Mouse (Mus musculus): ENCODE data around the gene Nr1i3. TPM values are rescaled to one million over a fixed set of nuclear protein-coding genes. Genes with fewer than 3 reads are reported as not detected.

Nr1i3 gene
- polyA plus RNA-seq, 1 experiment, result 28.9 TPM

- Histone ChIP-seq H3K4me1 (ENCODE audit: control insufficient read depth, insufficient read depth, insufficient read length, low read length) (peaks cover 16% of the 10 kb centered on the region), H3K27ac (ENCODE audit: insufficient read depth, low read depth, low read length) (no peak within 1 kb of the TSS), H3K4me3 (ENCODE audit: low read depth, low read length) (peak within 1 kb of the TSS; percentile 60), H3K36me3 (ENCODE audit: control insufficient read depth, insufficient read depth, low read length) (no peaks in the 10 kb centered on the region), H3K27me3 (ENCODE audit: control insufficient read depth, insufficient read depth, low read length) (peaks cover 25% of the 10 kb centered on the region)
- 1% methylated on average over 33 of the region's 33 CpGs for WGBS
- no peak for TF ChIP-seq CTCF (IDR thresholded peaks at IDR 0.05; ENCODE audit: extremely low read depth, insufficient read length, insufficient replicate concordance, low read depth, low read length)
- TF ChIP-seq POLR2A (IDR thresholded peaks at IDR 0.05; ENCODE audit: low read depth, low read length), result peak; percentile 52
Observed at GRCm38 (mm10) chr1:171195887-171196397, 17.8 kb upstream of the Nr1i3 start, which contains the start of gene Pcp4l1. Gene Pcp4l1 (minus strand): TSS chr1:171196268.

GRCm38 (mm10) chr1:171199532-171199931 lies 14.2 kb upstream of the Nr1i3 start:
- Histone ChIP-seq H3K4me1 (ENCODE audit: control insufficient read depth, insufficient read depth, insufficient read length, low read length) (peaks cover 13% of the 10 kb centered on the region), H3K27ac (ENCODE audit: insufficient read depth, low read depth, low read length) (peak overlapping the region; percentile 88), H3K4me3 (ENCODE audit: low read depth, low read length) (no peak overlapping the region), H3K27me3 (ENCODE audit: control insufficient read depth, insufficient read depth, low read length) (peaks cover 14% of the 10 kb centered on the region), H3K36me3 (ENCODE audit: control insufficient read depth, insufficient read depth, low read length) (no peaks in the 10 kb centered on the region)
- WGBS, result 23% methylated on average over 1 of the region's 1 CpGs
- TF ChIP-seq POLR2A (IDR thresholded peaks at IDR 0.05; ENCODE audit: low read depth, low read length), result no peak
- no peak for TF ChIP-seq CTCF (IDR thresholded peaks at IDR 0.05; ENCODE audit: extremely low read depth, insufficient read length, insufficient replicate concordance, low read depth, low read length)

- WGBS, result 71% methylated on average over 1 of the region's 1 CpGs
- Histone ChIP-seq H3K4me3 (ENCODE audit: low read depth, low read length) (no peak overlapping the region), H3K4me1 (ENCODE audit: control insufficient read depth, insufficient read depth, insufficient read length, low read length) (peaks cover 11% of the 10 kb centered on the region), H3K27ac (ENCODE audit: insufficient read depth, low read depth, low read length) (0 out of 2 replicates have a peak overlapping the region, but pooled peaks have one; percentile 2), H3K36me3 (ENCODE audit: control insufficient read depth, insufficient read depth, low read length) (no peaks in the 10 kb centered on the region), H3K27me3 (ENCODE audit: control insufficient read depth, insufficient read depth, low read length) (peaks cover 5% of the 10 kb centered on the region; the same call in 1 of the 2 replicates)
- no peak for TF ChIP-seq CTCF (IDR thresholded peaks at IDR 0.05; ENCODE audit: extremely low read depth, insufficient read length, insufficient replicate concordance, low read depth, low read length)
- TF ChIP-seq POLR2A (IDR thresholded peaks at IDR 0.05; ENCODE audit: low read depth, low read length), result no peak
Observed at GRCm38 (mm10) chr1:171200769-171201168, 13.0 kb upstream of the Nr1i3 start.

- H3K27ac ChIP-seq (ENCODE audit: insufficient read depth, low read depth, low read length), result 0 out of 2 replicates have a peak overlapping the region, but pooled peaks have one; percentile 17
- TF ChIP-seq CTCF (IDR thresholded peaks at IDR 0.05; ENCODE audit: extremely low read depth, insufficient read length, insufficient replicate concordance, low read depth, low read length), result no peak
- TF ChIP-seq POLR2A (IDR thresholded peaks at IDR 0.05; ENCODE audit: low read depth, low read length), result no peak
- 28% methylated on average over 11 of the region's 11 CpGs for WGBS
Observed at GRCm38 (mm10) chr1:171203471-171204248, 10.1 kb upstream of the Nr1i3 start.

GRCm38 (mm10) chr1:171204249-171204644 lies 9.5 kb upstream of the Nr1i3 start:
- 25% methylated on average over 7 of the region's 7 CpGs for WGBS
- no peaks in the 10 kb centered on the region for H3K36me3 ChIP-seq (ENCODE audit: control insufficient read depth, insufficient read depth, low read length)
- 0 out of 2 replicates have a peak overlapping the region, but pooled peaks have one; percentile 17 for H3K27ac ChIP-seq (ENCODE audit: insufficient read depth, low read depth, low read length)
- TF ChIP-seq CTCF (IDR thresholded peaks at IDR 0.05; ENCODE audit: extremely low read depth, insufficient read length, insufficient replicate concordance, low read depth, low read length) (no peak), POLR2A (IDR thresholded peaks at IDR 0.05; ENCODE audit: low read depth, low read length) (no peak)
- H3K4me3 ChIP-seq (ENCODE audit: low read depth, low read length), result no peak overlapping the region
- no peaks in the 10 kb centered on the region for H3K27me3 ChIP-seq (ENCODE audit: control insufficient read depth, insufficient read depth, low read length)
- peaks cover 5% of the 10 kb centered on the region; the same call in 1 of the 2 replicates for H3K4me1 ChIP-seq (ENCODE audit: control insufficient read depth, insufficient read depth, insufficient read length, low read length)

More at GRCm38 (mm10) chr1:171203471-171204248, 10.1 kb upstream of the Nr1i3 start:
- Histone ChIP-seq H3K36me3 (ENCODE audit: control insufficient read depth, insufficient read depth, low read length) (no peaks in the 10 kb centered on the region), H3K4me1 (ENCODE audit: control insufficient read depth, insufficient read depth, insufficient read length, low read length) (peaks cover 8% of the 10 kb centered on the region; the same call in 1 of the 2 replicates), H3K27me3 (ENCODE audit: control insufficient read depth, insufficient read depth, low read length) (no peaks in the 10 kb centered on the region), H3K4me3 (ENCODE audit: low read depth, low read length) (no peak overlapping the region)

GRCm38 (mm10) chr1:171205704-171206493 lies 7.9 kb upstream of the Nr1i3 start:
- Histone ChIP-seq H3K36me3 (ENCODE audit: control insufficient read depth, insufficient read depth, low read length) (no peaks in the 10 kb centered on the region), H3K27ac (ENCODE audit: insufficient read depth, low read depth, low read length) (no peak overlapping the region), H3K4me3 (ENCODE audit: low read depth, low read length) (no peak overlapping the region), H3K27me3 (ENCODE audit: control insufficient read depth, insufficient read depth, low read length) (no peaks in the 10 kb centered on the region), H3K4me1 (ENCODE audit: control insufficient read depth, insufficient read depth, insufficient read length, low read length) (peaks cover 2% of the 10 kb centered on the region; the same call in 1 of the 2 replicates)
- TF ChIP-seq POLR2A (IDR thresholded peaks at IDR 0.05; ENCODE audit: low read depth, low read length) (no peak), CTCF (IDR thresholded peaks at IDR 0.05; ENCODE audit: extremely low read depth, insufficient read length, insufficient replicate concordance, low read depth, low read length) (no peak)
- 84% methylated on average over 6 of the region's 6 CpGs for WGBS

Measured in small intestine, adult 2 months (tissue).